8 mouse cellular contexts compared by ENCODE assay signal in the genomic region with DNA sequence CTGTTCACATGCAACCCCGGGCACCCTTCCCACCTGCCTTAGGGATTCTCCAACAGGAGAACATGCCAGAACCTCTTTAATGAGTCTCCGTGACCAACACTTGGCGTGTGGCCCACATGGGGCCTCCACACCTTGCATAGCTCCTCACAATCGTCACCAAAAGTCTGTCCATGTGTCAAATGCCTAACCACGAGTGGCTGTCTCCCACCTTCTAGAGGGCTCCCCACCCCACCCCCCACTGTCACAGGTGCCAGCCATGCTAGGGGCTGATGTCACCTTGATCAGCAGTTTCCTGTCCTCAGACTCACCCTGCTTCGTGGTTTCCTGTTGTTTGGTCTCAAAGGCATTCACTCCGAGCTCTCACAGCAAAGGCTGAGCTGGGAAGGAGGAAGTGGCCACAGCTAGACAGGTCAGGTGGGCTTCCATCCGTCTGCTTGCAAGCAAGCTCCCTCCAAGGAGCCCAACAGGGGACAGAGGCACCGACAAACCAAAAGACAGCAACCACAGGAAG. TPM values are rescaled to one million over a fixed set of nuclear protein-coding genes. Genes with fewer than 3 reads are reported as not detected.
DNase-seq lines count a peak whose midpoint lies in the region; ATAC-seq and TF ChIP-seq lines count a peak whose summit lies in the region.

No protein-coding gene starts in this region.

- DNase-seq in left cerebral cortex, adult 2 months (ENCODE audit: extremely low spot score in 1 of 2, low spot score in 2 of 2), result no peak
- DNase-seq in left cerebral cortex, postnatal 25 days (ENCODE audit: low spot score in 2 of 2), result no peak
- peak; percentile 99 for DNase-seq in heart, adult 11 months
- DNase-seq in thymus, postnatal 4 days, result peak; percentile 88
- DNase-seq in left cerebral cortex, adult 11 months (ENCODE audit: low spot score), result no peak
- DNase-seq in urinary bladder, adult 2 months (ENCODE audit: low spot score), result no peak

- no peaks in the 10 kb centered on the region for H3K36me3 ChIP-seq in kidney, embryonic 15.5 days
- H3K36me3 ChIP-seq in macrophage (ENCODE audit: inconsistent target), result no peaks in the 10 kb centered on the region

- H3K9me3 ChIP-seq in kidney, embryonic 15.5 days (replicated peaks), result no peaks in the 10 kb centered on the region

- H3K27ac ChIP-seq in left cerebral cortex, adult 2 months, result peak overlapping the region; percentile 42; the same call in 1 of the 2 replicates
- H3K27ac ChIP-seq in kidney, embryonic 15.5 days, result peak overlapping the region; percentile 84
- peak overlapping the region; percentile 100 for H3K27ac ChIP-seq in macrophage

- H3K4me3 ChIP-seq in left cerebral cortex, adult 2 months, result no peak overlapping the region
- H3K4me3 ChIP-seq in kidney, embryonic 15.5 days (replicated peaks), result no peak overlapping the region
- H3K4me3 ChIP-seq in macrophage (ENCODE audit: inconsistent target), result no peak overlapping the region

- intact Hi-C loops in left cerebral cortex, adult 2 months (cut with DNase I), result no loop called here
- intact Hi-C loops in left cerebral cortex, postnatal 25 days (cut with DNase I), result no loop called here

- H3K27me3 ChIP-seq in kidney, embryonic 15.5 days, result no peaks in the 10 kb centered on the region

- no peak; the same call in 1 of the 2 replicates for ATAC-seq in kidney, embryonic 15.5 days (replicated peaks; ENCODE audit: low FRiP score)

- H3K4me2 ChIP-seq in kidney, embryonic 15.5 days, result 0 out of 2 replicates have a peak overlapping the region, but pooled peaks have one; percentile 16

- H3K79me2 ChIP-seq in macrophage (ENCODE audit: inconsistent target), result no peaks in the 10 kb centered on the region

- 55% methylated on average over 9 of the region's 9 CpGs for WGBS in kidney, embryonic 15.5 days
- 21% methylated on average over 9 of the region's 9 CpGs for WGBS in macrophage (ENCODE audit: missing documents)

- no peak for TF ChIP-seq CTCF in left cerebral cortex, adult 2 months (IDR thresholded peaks at IDR 0.05)

- H3K4me1 ChIP-seq in kidney, embryonic 15.5 days, result peaks cover 76% of the 10 kb centered on the region

- no peak overlapping the region for H3K9ac ChIP-seq in kidney, embryonic 15.5 days

RNA-seq across cellular contexts. Expression of a gene that starts 10.2 kb away (rescaled TPM):
- under 1 TPM in 1 of 2 experiments, not detected in 1; 0.40 TPM for total RNA-seq in left cerebral cortex, adult 2 months (2021)
- 1 to 10 TPM in 1 of 2 experiments, under 1 TPM in 1; 0.55 to 1.0 TPM for total RNA-seq in left cerebral cortex, postnatal 25 days (2021)
- 2.0 and 3.5 TPM in 2 replicates for polyA plus RNA-seq in kidney, embryonic 15.5 days (2015; fragmentation: Nextera tagmentation; extraction: Ambion mirVana)
- 10 to 100 TPM in 24 of 26 experiments, 1 to 10 TPM in 2; 3.0 to 62.0 (median 39.3) TPM for total RNA-seq in macrophage (2018; cell fraction: chromatin; rRNA removed)
- total RNA-seq in macrophage (2018; cell fraction: cytosol; rRNA removed), result 10 to 100 TPM in 23 of 26 experiments, 1 to 10 TPM in 3; 4.5 to 22.9 (median 16.5) TPM
- 10 to 100 TPM in 23 of 26 experiments, 1 to 10 TPM in 3; 3.7 to 61.7 (median 25.9) TPM for total RNA-seq in macrophage (2018; cell fraction: nucleus; rRNA removed)
- polyA plus RNA-seq in macrophage (2018), result 17.6 to 31.1 TPM (median 18.4 TPM) in 3 replicates
- polyA plus RNA-seq in urinary bladder, adult 2 months (2012; rRNA removed), result 69.4 and 84.6 TPM in 2 replicates

RNA-seq across cellular contexts. Expression of a gene that starts 22.8 kb away (rescaled TPM):
- total RNA-seq in left cerebral cortex, adult 2 months (2021), result 10 to 100 TPM; 63.3 to 80.9 TPM
- total RNA-seq in left cerebral cortex, postnatal 25 days (2021), result 10 to 100 TPM; 59.0 to 73.8 TPM
- 2.3 and 3.3 TPM in 2 replicates for polyA plus RNA-seq in kidney, embryonic 15.5 days (2015; fragmentation: Nextera tagmentation; extraction: Ambion mirVana)
- under 1 TPM in 1 of 26 experiments, not detected in 25; 0.41 TPM for total RNA-seq in macrophage (2018; cell fraction: chromatin; rRNA removed)
- total RNA-seq in macrophage (2018; cell fraction: cytosol; rRNA removed), result not detected
- total RNA-seq in macrophage (2018; cell fraction: nucleus; rRNA removed), result not detected
- not detected in 3 replicates for polyA plus RNA-seq in macrophage (2018)
- 0.08 and 0.12 TPM in 2 replicates for polyA plus RNA-seq in urinary bladder, adult 2 months (2012; rRNA removed)

RNA-seq across cellular contexts. Expression of a gene that starts 29.0 kb away (rescaled TPM):
- 10 to 100 TPM; 26.1 to 28.7 TPM for total RNA-seq in left cerebral cortex, adult 2 months (2021)
- total RNA-seq in left cerebral cortex, postnatal 25 days (2021), result 10 to 100 TPM; 28.6 to 30.3 TPM
- 11.7 and 12.8 TPM in 2 replicates for polyA plus RNA-seq in kidney, embryonic 15.5 days (2015; fragmentation: Nextera tagmentation; extraction: Ambion mirVana)
- total RNA-seq in macrophage (2018; cell fraction: chromatin; rRNA removed), result 10 to 100 TPM in 12 of 26 experiments, 1 to 10 TPM in 14; 2.2 to 30.0 (median 9.5) TPM
- total RNA-seq in macrophage (2018; cell fraction: cytosol; rRNA removed), result 10 to 100 TPM in 16 of 26 experiments, 1 to 10 TPM in 10; 3.4 to 17.0 (median 10.6) TPM
- 10 to 100 TPM in 9 of 26 experiments, 1 to 10 TPM in 17; 3.6 to 18.8 (median 7.4) TPM for total RNA-seq in macrophage (2018; cell fraction: nucleus; rRNA removed)
- 9.4 to 13.4 TPM (median 12.3 TPM) in 3 replicates for polyA plus RNA-seq in macrophage (2018)
- 21.6 and 23.2 TPM in 2 replicates for polyA plus RNA-seq in urinary bladder, adult 2 months (2012; rRNA removed)

Comparison
In these comparisons a context has a peak if more than half of its experiments do, and no peak if none do; other contexts are left out.
1. DNase-seq: peak in heart, adult 11 months (single experiment) and thymus, postnatal 4 days (single experiment); none in left cerebral cortex, adult 2 months (0 of 2), left cerebral cortex, postnatal 25 days (0 of 2), left cerebral cortex, adult 11 months (single experiment) and urinary bladder, adult 2 months (single experiment).
2. H3K27ac ChIP-seq: peak in every context shown above with its lines; median percentile 100 in macrophage; 84 in kidney, embryonic 15.5 days; 42 in left cerebral cortex, adult 2 months.